Mouse (Mus musculus) limb, embryonic 11.5 days (tissue): ENCODE results near the gene Gm14525. TPM values are rescaled to one million over a fixed set of nuclear protein-coding genes. Genes with fewer than 3 reads are reported as not detected.
"Not testable (repeated sequence)": the region's sequence is repeated elsewhere in the genome, so short reads cannot be mapped to it uniquely, and the experiment has no call there.

Source experiments
- ATAC-seq: fragments of 200-750 bp; cut with Nextera tagmentation; 2 replicates; pipeline ENCODE4 v1.8.0; 2017; ENCODE audit warnings: low read depth; ENCODE audit not compliant: insufficient number of reproducible peaks, low FRiP score, low TSS enrichment
- DNase-seq: peaks from one replicate; pipeline ENCODE4 v3.0.0-alpha.2; 2015; ENCODE audit warnings: low spot score
- H3K27ac ChIP-seq: fragments of 300-500 bp; sonication (generic); replicated peaks from 2 replicates; pipeline ENCODE4 v1.5.1; 2014; ENCODE audit warnings: low read depth, mild to moderate bottlenecking, low read length
- H3K27me3 ChIP-seq: fragments of 300-500 bp; sonication (generic); 2 replicates; pipeline ENCODE4 v1.6.1; 2014; ENCODE audit warnings: mild to moderate bottlenecking, low read length, mixed read lengths; ENCODE audit not compliant: control insufficient read depth, insufficient read depth
- H3K36me3 ChIP-seq: fragments of 300-500 bp; sonication (generic); 2 replicates; pipeline ENCODE4 v1.6.1; 2014; ENCODE audit warnings: mild to moderate bottlenecking, low read length, moderate library complexity, mixed read lengths; ENCODE audit not compliant: control insufficient read depth, insufficient read depth
- H3K4me1 ChIP-seq: fragments of 300-500 bp; sonication (generic); 2 replicates; pipeline ENCODE4 v1.6.1; 2014; ENCODE audit warnings: low read length, mixed read lengths; ENCODE audit not compliant: control insufficient read depth, insufficient read depth
- H3K4me2 ChIP-seq: fragments of 300-500 bp; sonication (generic); 2 replicates; pipeline ENCODE4 v1.6.1; 2014; ENCODE audit warnings: low read depth, mild to moderate bottlenecking, moderate library complexity; ENCODE audit not compliant: severe bottlenecking
- H3K4me3 ChIP-seq: fragments of 300-500 bp; sonication (generic); 2 replicates; pipeline ENCODE4 v1.5.1; 2014; ENCODE audit warnings: low read depth, low read length
- H3K9ac ChIP-seq: fragments of 300-500 bp; sonication (generic); 2 replicates; pipeline ENCODE4 v1.6.1; 2014; ENCODE audit warnings: mild to moderate bottlenecking, low read length
- H3K9me3 ChIP-seq: fragments of 300-500 bp; sonication (generic); 2 replicates; pipeline ENCODE4 v1.6.1; 2016; ENCODE audit warnings: low read length; ENCODE audit not compliant: control insufficient read depth
- WGBS: fragments of 180-500 bp; shearing (Covaris S2); extraction: QIAGEN DNeasy Blood & Tissue Kit; methylation state at CpG from one replicate; pipeline ENCODE4 v1.1.7; 2014; 5-methylcytosine and 5-hydroxymethylcytosine counted together
- polyA plus RNA-seq: library from polyadenylated mRNA; unstranded; fragments of >200 nt; fragmentation: Nextera tagmentation; extraction: Ambion mirVana; gene quantifications from 2 replicates; pipeline ENCODE4 v1.2.1, GENCODE M21; 2014

Gene Gm14525
- polyA plus RNA-seq = not detected in 2 replicates

- not testable (repeated sequence) for H3K4me2 ChIP-seq, H3K36me3 ChIP-seq, H3K27me3 ChIP-seq, H3K9me3 ChIP-seq, H3K27ac ChIP-seq, H3K9ac ChIP-seq, H3K4me3 ChIP-seq, H3K4me1 ChIP-seq, ATAC-seq, DNase-seq
- 92% methylated on average over 3 of the region's 5 CpGs for WGBS
Measured at GRCm38 (mm10) chrX:26702538-26702937, at the start of gene Gm14525. Gm14525 (minus strand) TSS chrX:26702638.

Other genes starting within 250 kb of the Gm14525 start
- gene Slx, start 157.1 kb downstream of the Gm14525 start, polyA plus RNA-seq = not detected in 2 replicates
- not detected in 2 replicates for gene Gm6121, start 233.1 kb upstream of the Gm14525 start, polyA plus RNA-seq